Mouse (Mus musculus): ENCODE measurements around the gene 2410004B18Rik.
"Not testable (repeated sequence)": the region's sequence is repeated elsewhere in the genome, so short reads cannot be mapped to it uniquely, and the experiment has no call there.

The 2410004B18Rik gene

GRCm38 (mm10) chr3:145964473-145964872, 26.7 kb downstream of the 2410004B18Rik start:
- no peak for DNase-seq (ENCODE audit: low spot score in 2 of 2)

GRCm38 (mm10) chr3:145965583-145965982, 27.8 kb downstream of the 2410004B18Rik start:
- not testable (repeated sequence) for DNase-seq (ENCODE audit: low spot score in 2 of 2)

GRCm38 (mm10) chr3:145966806-145967205, 29.0 kb downstream of the 2410004B18Rik start:
- no peak for DNase-seq (ENCODE audit: low spot score in 2 of 2)

- no peak for DNase-seq (ENCODE audit: low spot score in 2 of 2)
These were observed 31.3 kb downstream of the 2410004B18Rik start for GRCm38 (mm10) chr3:145969031-145969501.

- DNase-seq (ENCODE audit: low spot score in 2 of 2), result no peak
These were observed 33.7 kb downstream of the 2410004B18Rik start for GRCm38 (mm10) chr3:145971501-145971900.

- DNase-seq (ENCODE audit: low spot score in 2 of 2), result no peak
These were observed 37.2 kb downstream of the 2410004B18Rik start for GRCm38 (mm10) chr3:145974986-145975385.

- no peak for DNase-seq (ENCODE audit: low spot score in 2 of 2)
These were observed 47.6 kb downstream of the 2410004B18Rik start for GRCm38 (mm10) chr3:145985333-145985925.

- no peak for DNase-seq (ENCODE audit: low spot score in 2 of 2)
These were observed 48.6 kb downstream of the 2410004B18Rik start for GRCm38 (mm10) chr3:145986317-145987001.

GRCm38 (mm10) chr3:145987268-145987969, 49.6 kb downstream of the 2410004B18Rik start, which contains the start of gene Syde2:
Syde2 (plus strand) TSS chr3:145987870.
- peak in 1 of 2 experiments; percentile 29 for DNase-seq (ENCODE audit: low spot score in 2 of 2)

GRCm38 (mm10) chr3:145987970-145988683, 50.3 kb downstream of the 2410004B18Rik start:
- DNase-seq (ENCODE audit: low spot score in 2 of 2), result peak; percentile 22 to 26

GRCm38 (mm10) chr3:145988684-145989575, 51.1 kb downstream of the 2410004B18Rik start:
- no peak for DNase-seq (ENCODE audit: low spot score in 2 of 2)

- no peak for DNase-seq (ENCODE audit: low spot score in 2 of 2)
These were observed 51.8 kb downstream of the 2410004B18Rik start for GRCm38 (mm10) chr3:145989576-145990081.

- no peak for DNase-seq (ENCODE audit: low spot score in 2 of 2)
These were observed 53.3 kb downstream of the 2410004B18Rik start for GRCm38 (mm10) chr3:145991130-145991529.

GRCm38 (mm10) chr3:145991976-145992730, 54.3 kb downstream of the 2410004B18Rik start:
- no peak for DNase-seq (ENCODE audit: low spot score in 2 of 2)

GRCm38 (mm10) chr3:145992796-145993195, 55.0 kb downstream of the 2410004B18Rik start:
- no peak for DNase-seq (ENCODE audit: low spot score in 2 of 2)

- DNase-seq (ENCODE audit: low spot score in 2 of 2), result no peak
These were observed 55.8 kb downstream of the 2410004B18Rik start for GRCm38 (mm10) chr3:145993481-145994201.
